Mouse (Mus musculus) forebrain, embryonic 16.5 days (tissue): ENCODE measurements at regions not wholly inside any gene's neighbourhood (a gene's known extent, or its start where the extent isn't known, plus 50 kb on each side); places are given as distances from the start of the nearest gene placed in this dataset.

Experiments used
- ATAC-seq: fragments of 200-750 bp; cut with Nextera tagmentation; 2 replicates; pipeline ENCODE4 v1.8.0; 2017; ENCODE audit warnings: mild to moderate bottlenecking, moderate library complexity
- H3K27ac ChIP-seq: fragments of 300-500 bp; sonication (generic); 2 replicates; pipeline ENCODE4 v1.5.1; 2014; ENCODE audit warnings: low read length, control low read depth
- H3K27me3 ChIP-seq: fragments of 300-500 bp; sonication (generic); replicated peaks from 2 replicates; pipeline ENCODE4 v1.6.1; 2014; ENCODE audit warnings: low read length; ENCODE audit not compliant: control insufficient read depth, insufficient read depth
- H3K36me3 ChIP-seq: fragments of 300-500 bp; sonication (generic); 2 replicates; pipeline ENCODE4 v1.6.1; 2014; ENCODE audit not compliant: control insufficient read depth, insufficient read depth
- H3K4me1 ChIP-seq: fragments of 300-500 bp; sonication (generic); replicated peaks from 2 replicates; pipeline ENCODE4 v1.6.1; 2014; ENCODE audit warnings: low read length; ENCODE audit not compliant: control insufficient read depth, insufficient read depth
- H3K4me2 ChIP-seq: fragments of 300-500 bp; sonication (generic); 2 replicates; pipeline ENCODE4 v1.6.1; 2014; ENCODE audit warnings: mild to moderate bottlenecking, low read length, control low read depth
- H3K4me3 ChIP-seq: fragments of 300-500 bp; sonication (generic); replicated peaks from 2 replicates; pipeline ENCODE4 v1.5.1; 2014; ENCODE audit warnings: mild to moderate bottlenecking, low read length, control low read depth
- H3K9ac ChIP-seq: fragments of 300-500 bp; sonication (generic); replicated peaks from 2 replicates; pipeline ENCODE4 v1.6.1; 2014; ENCODE audit warnings: low read depth, low read length, control low read depth
- H3K9me3 ChIP-seq: fragments of 300-500 bp; sonication (generic); 2 replicates; pipeline ENCODE4 v1.6.1; 2016; ENCODE audit warnings: low read length; ENCODE audit not compliant: control insufficient read depth
- WGBS: fragments of 180-500 bp; shearing (Covaris S2); extraction: QIAGEN DNeasy Blood & Tissue Kit; methylation state at CpG from one replicate; pipeline ENCODE4 v1.1.7; 2014; 5-methylcytosine and 5-hydroxymethylcytosine counted together

DNA sequence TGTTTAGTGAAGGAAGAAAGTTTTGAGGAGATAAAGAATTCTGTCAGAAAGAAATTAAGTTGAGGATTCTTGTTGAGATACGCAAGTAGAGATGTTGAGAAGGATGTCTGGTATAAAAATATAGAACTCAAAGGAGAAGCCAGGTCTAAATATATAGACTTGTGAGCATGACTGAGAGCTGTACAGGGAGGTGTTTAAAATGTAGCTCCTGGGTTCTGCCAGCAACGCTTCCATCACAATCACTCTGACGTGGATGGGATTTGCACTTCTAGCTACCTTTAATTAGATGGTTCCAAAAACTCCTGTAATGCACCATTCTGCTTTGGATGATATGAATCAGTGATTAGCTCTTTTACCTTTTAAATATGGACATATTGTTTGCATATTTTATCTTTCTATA, 200.5 kb downstream of the Lnpk start:
- Histone ChIP-seq H3K27ac (no peak overlapping the region), H3K4me2 (no peak overlapping the region), H3K27me3 (no peaks in the 10 kb centered on the region), H3K4me3 (no peak overlapping the region), H3K9me3 (no peaks in the 10 kb centered on the region), H3K4me1 (no peaks in the 10 kb centered on the region), H3K9ac (no peak overlapping the region), H3K36me3 (no peaks in the 10 kb centered on the region)
- 97% methylated on average over 3 of the region's 3 CpGs for WGBS
- no peak for ATAC-seq

DNA sequence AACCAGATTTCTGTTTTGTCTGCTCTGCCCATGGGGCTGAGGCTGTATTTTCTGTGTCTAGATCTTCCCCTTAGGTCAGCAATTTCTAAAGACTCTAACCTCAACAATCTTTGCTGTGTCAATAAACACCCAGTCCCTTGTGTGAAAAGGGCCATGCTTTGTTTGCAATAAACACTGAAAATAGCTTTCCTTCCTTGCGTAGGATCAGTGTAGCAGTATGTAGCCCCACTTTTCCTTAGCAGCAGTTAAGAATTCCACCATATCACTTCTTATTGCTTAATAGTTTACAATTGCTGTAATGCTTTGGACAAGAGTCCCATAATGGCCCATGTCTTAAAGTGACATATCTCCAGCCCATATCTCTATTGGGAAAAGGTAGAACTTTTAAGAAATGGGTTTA, 205.3 kb downstream of the Lnpk start:
- Histone ChIP-seq H3K4me3 (no peak overlapping the region), H3K4me2 (no peak overlapping the region), H3K9me3 (no peaks in the 10 kb centered on the region), H3K27me3 (no peaks in the 10 kb centered on the region), H3K27ac (no peak overlapping the region), H3K9ac (no peak overlapping the region), H3K4me1 (no peaks in the 10 kb centered on the region), H3K36me3 (no peaks in the 10 kb centered on the region)
- ATAC-seq = no peak
- 93% methylated on average over 1 of the region's 1 CpGs for WGBS

DNA sequence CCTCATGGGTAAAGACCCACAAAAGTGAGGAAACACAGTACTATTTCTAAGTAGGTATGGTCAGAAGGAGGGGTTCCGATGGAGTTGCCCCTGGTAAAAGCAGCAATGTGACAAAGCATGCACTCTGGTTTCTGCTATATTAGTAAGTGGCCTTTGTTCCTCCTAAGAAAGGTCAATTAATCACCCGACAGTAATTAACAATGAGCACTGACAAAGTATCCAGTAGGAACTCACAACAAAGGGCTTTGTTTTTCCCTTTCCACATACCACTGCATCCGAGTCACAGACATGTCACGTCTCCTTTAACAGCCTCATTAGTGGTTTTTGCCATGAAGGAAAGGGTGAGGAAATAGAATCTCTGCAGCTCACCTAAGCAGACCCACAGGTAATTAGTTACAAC, 206.2 kb downstream of the Lnpk start:
- Histone ChIP-seq H3K4me3 (no peak overlapping the region), H3K36me3 (no peaks in the 10 kb centered on the region), H3K9me3 (no peaks in the 10 kb centered on the region), H3K4me1 (no peaks in the 10 kb centered on the region), H3K27ac (no peak overlapping the region), H3K27me3 (no peaks in the 10 kb centered on the region), H3K4me2 (no peak overlapping the region), H3K9ac (no peak overlapping the region)
- no peak for ATAC-seq
- 31% methylated on average over 4 of the region's 4 CpGs for WGBS

DNA sequence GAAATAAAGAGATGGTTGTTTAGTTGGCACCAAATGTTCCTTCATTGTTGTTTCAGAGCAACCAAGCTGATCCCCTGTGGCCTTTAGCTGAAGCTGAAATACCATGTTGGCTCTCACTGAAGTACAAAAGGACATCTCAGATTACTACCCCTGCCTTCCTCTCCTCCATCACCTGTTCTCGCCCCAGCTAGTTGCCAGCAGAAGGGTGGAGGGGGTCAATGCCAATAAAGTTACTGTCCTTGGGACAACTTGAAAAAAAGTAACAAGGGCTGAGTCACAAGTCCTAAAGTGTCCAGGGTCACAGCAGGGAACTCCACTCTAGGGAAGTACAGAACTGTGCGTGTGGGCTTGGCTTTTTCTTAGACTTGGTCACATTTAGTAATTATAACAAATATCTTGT, 216.0 kb downstream of the Lnpk start:
- no peaks in the 10 kb centered on the region for H3K4me1 ChIP-seq
- 99% methylated on average over 2 of the region's 2 CpGs for WGBS
- H3K4me2 ChIP-seq = no peak overlapping the region

DNA sequence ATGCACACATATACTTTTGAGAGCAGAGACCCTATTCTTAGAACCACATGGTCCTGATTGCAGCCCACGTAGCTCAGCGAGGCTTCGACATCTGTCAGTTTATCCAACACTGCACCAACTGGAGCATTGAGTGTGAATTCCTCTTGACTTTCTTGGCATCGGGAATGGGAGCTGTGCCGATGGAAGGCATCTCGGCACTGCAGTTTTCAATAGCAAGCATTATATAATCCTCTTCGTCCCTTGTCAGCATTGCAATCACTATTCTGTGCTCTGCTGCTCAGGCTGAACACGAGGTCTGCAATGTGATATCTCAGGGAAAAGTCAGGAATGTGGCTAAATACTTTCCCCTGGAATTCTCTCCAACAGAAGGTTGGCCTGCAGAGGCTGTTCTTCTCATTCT, 224.6 kb downstream of the Lnpk start:
- Histone ChIP-seq H3K4me3 (no peak overlapping the region), H3K27ac (no peak overlapping the region), H3K4me1 (no peaks in the 10 kb centered on the region), H3K4me2 (no peak overlapping the region), H3K9ac (no peak overlapping the region), H3K27me3 (no peaks in the 10 kb centered on the region), H3K36me3 (no peaks in the 10 kb centered on the region), H3K9me3 (no peaks in the 10 kb centered on the region)
- 49% methylated on average over 8 of the region's 8 CpGs for WGBS
- no peak for ATAC-seq

More for the DNA sequence above, 216.0 kb downstream of the Lnpk start:
- Histone ChIP-seq H3K27me3 (no peaks in the 10 kb centered on the region), H3K9me3 (0 out of 2 replicates have a peak, but pooled peaks cover 2% of the 10 kb centered on the region), H3K36me3 (no peaks in the 10 kb centered on the region), H3K4me3 (no peak overlapping the region), H3K27ac (no peak overlapping the region), H3K9ac (no peak overlapping the region)
- ATAC-seq = no peak

DNA sequence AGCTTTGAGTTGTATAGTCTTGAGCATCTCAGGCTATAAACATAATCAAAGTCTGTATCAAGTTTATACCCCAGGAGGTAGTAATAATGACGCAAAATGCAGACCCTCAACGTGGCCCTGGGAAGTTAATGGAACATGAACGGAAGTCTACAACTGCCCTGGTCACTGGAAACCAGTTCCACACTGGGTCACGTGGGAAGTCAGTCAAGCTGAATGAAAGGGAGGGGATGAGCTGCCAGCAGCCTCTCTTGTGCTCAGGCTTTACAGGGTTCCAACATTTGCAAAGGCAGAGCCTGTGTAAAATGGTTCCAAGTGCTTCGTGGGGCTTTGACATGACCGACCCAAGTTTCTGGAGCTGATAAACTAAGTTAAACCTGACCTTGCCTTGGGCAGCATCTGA, 229.4 kb downstream of the Lnpk start:
- H3K27ac ChIP-seq = no peak overlapping the region
- no peak overlapping the region for H3K4me3 ChIP-seq
- 50% methylated on average over 6 of the region's 6 CpGs for whole genome bisulfite sequencing
- H3K4me2 ChIP-seq = no peak overlapping the region
- H3K9me3 ChIP-seq = no peaks in the 10 kb centered on the region
- H3K27me3 ChIP-seq = no peaks in the 10 kb centered on the region
- no peaks in the 10 kb centered on the region for H3K4me1 ChIP-seq
- no peaks in the 10 kb centered on the region for H3K36me3 ChIP-seq
- no peak for ATAC-seq
- no peak overlapping the region for H3K9ac ChIP-seq

DNA sequence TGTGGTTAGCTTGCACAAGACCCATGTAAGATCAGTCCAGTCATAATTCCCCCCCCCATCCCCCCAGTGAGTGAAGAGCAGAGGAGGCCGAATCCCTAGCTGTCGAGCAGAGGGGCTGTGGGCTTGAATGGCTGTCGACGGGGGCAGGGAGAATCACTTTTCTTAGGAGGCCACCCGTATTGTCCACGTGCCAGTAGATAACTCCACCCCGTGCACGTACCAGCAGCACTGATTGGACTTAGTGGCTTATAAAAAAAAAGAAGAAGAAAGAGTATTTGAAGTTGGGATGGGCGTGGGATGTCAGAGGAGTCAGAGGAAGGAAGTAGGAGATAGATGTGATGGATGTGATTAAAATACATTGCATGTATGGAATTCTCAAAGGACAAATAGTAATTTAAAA, 272.9 kb downstream of the Lnpk start:
- Histone ChIP-seq H3K27me3 (peaks cover 4% of the 10 kb centered on the region; the same call in 1 of the 2 replicates), H3K4me1 (no peaks in the 10 kb centered on the region; the same call in 1 of the 2 replicates), H3K9me3 (no peaks in the 10 kb centered on the region), H3K9ac (no peak overlapping the region), H3K36me3 (no peaks in the 10 kb centered on the region), H3K27ac (no peak overlapping the region), H3K4me3 (no peak overlapping the region), H3K4me2 (no peak overlapping the region)
- no peak for ATAC-seq
- 85% methylated on average over 9 of the region's 9 CpGs for WGBS

DNA sequence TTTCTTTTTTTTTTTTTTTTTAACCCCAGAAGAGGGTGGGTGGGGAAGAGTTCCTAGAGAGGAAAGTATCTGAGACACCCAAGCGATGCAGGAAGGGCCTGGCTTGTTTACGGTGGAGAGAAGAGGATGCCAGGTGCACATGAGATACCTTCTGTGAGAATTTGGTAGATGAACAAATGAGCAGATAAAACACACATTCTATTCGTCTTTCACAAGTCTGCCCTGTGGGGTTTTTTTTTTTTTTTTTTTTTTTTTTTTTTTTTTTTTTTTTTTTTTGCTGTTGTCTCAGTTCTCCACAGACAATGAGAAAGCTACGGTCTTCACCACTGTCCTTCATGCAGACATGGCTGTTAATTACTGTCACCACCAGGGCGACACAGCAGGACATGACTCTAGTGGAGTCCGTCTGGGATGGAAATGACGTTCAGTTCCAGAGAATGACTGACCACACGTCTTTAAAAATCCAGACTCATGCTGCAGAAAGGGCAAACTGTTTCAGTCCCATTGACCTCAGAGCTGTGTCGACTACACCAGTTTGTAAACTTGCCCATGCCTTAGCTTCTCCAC, 278.3 kb downstream of the Lnpk start:
- WGBS = 13% methylated on average over 9 of the region's 9 CpGs
- ATAC-seq = no peak
- Histone ChIP-seq H3K36me3 (no peaks in the 10 kb centered on the region), H3K4me2 (peak overlapping the region; percentile 68), H3K9me3 (no peaks in the 10 kb centered on the region), H3K27ac (no peak overlapping the region), H3K4me1 (peaks cover 10% of the 10 kb centered on the region), H3K4me3 (peak overlapping the region; percentile 40), H3K27me3 (peaks cover 7% of the 10 kb centered on the region), H3K9ac (no peak overlapping the region)

DNA sequence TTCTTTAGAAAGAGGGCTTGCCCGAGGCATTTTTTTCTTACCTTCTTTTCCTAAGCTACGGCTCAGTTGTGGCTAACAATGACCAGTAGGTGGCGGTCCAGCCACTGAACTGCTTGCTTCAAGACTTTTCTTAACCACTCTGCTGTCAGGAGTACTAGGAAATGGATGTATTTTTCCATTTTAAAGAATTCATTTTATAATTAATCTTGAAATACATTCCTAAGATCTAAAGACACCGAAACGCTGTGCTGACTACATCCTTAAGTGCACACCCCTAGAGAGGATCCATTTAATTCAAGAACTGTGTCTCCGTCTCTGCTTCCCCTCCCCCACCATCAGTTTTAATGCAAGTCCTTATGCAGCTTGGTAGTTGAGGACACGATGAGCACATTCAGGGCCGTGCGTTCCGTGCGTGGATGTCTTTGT, 278.9 kb downstream of the Lnpk start:
- H3K36me3 ChIP-seq = no peaks in the 10 kb centered on the region
- H3K27ac ChIP-seq = no peak overlapping the region
- 2% methylated on average over 11 of the region's 11 CpGs for WGBS
- H3K4me2 ChIP-seq = peak overlapping the region; percentile 68
- ATAC-seq = peak; percentile 76
- H3K27me3 ChIP-seq = peaks cover 7% of the 10 kb centered on the region
- peak overlapping the region; percentile 40 for H3K4me3 ChIP-seq
- no peaks in the 10 kb centered on the region for H3K9me3 ChIP-seq
- H3K9ac ChIP-seq = 0 out of 2 replicates have a peak overlapping the region, but pooled peaks have one; percentile 23
- H3K4me1 ChIP-seq = peaks cover 10% of the 10 kb centered on the region

DNA sequence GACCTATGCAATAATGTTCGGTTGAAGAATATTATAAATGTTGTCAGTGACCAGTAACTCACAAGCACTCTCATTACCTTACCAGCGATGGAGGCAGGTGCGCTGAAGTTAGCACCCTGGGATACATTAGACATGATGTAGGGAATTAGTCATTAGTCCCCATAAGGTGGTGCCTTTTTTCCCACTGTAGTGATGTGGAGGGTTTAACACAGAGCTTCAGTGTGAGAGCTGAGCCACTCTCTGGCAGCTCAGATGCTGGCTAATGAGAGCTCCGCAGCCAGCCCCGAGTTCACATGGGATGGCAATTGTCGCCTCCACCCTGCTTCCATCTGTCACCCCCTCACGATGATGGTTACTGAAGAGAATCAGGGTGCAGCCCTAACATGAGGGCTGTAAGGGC, 286.6 kb downstream of the Lnpk start:
- 77% methylated on average over 7 of the region's 7 CpGs for WGBS
- no peak overlapping the region for H3K4me2 ChIP-seq
- no peak overlapping the region for H3K4me3 ChIP-seq
- H3K4me1 ChIP-seq = peaks cover 7% of the 10 kb centered on the region; the same call in 1 of the 2 replicates
- no peaks in the 10 kb centered on the region for H3K9me3 ChIP-seq
- H3K27ac ChIP-seq = no peak overlapping the region
- no peaks in the 10 kb centered on the region for H3K36me3 ChIP-seq
- no peak overlapping the region for H3K9ac ChIP-seq
- ATAC-seq = 0 out of 2 replicates have a peak, but pooled peaks have one; percentile 27
- no peaks in the 10 kb centered on the region; the same call in 1 of the 2 replicates for H3K27me3 ChIP-seq
